Mouse (Mus musculus): Measurements from ENCODE around the gene Dad1.

GRCm38 (mm10) chr14:54227911-54228451 lies 25.9 kb downstream of the Dad1 start:
- no peak for TF ChIP-seq GATA1 (IDR thresholded peaks at IDR 0.05; ENCODE audit: low read length)
- TF ChIP-seq TAL1 (IDR thresholded peaks at IDR 0.05; ENCODE audit: low read length): no peak

Data from erythroblast, embryonic 14.5 days (primary cell).